Mouse (Mus musculus): Measurements from ENCODE around the gene Gm4631. TPM values are rescaled to one million over a fixed set of nuclear protein-coding genes. Genes with fewer than 3 reads are reported as not detected.
"Not testable (repeated sequence)": the region's sequence is repeated elsewhere in the genome, so short reads cannot be mapped to it uniquely, and the experiment has no call there.

Gm4631 gene
- 11.4 and 13.4 TPM in 2 replicates for polyA plus RNA-seq (2011; ENCODE audit: insufficient read depth, insufficient read length, low replicate concordance, missing spikeins)

DNA sequence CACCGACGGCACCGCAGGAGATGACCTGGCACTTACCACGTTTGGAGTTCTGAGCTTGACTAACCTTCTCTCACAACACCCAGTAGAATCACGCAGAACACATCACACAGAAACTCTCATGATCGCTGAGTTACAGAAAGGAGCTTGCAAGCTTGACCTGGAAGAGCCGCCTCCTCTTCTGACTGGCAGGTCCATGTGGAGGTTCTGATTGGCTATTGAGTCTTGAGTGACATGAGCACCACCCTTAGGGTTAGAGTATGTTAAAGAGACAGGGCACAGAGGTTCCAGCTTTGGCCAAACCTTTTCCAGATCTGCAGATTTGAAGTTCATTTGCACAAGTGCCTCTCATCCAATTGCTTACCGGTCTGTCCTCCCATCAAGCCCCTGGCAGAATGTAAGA, at the start of gene Gm4631:
TSS of gene Gm4631 (minus strand) at position 101 of the 400 bp plus-strand sequence.
- not testable (repeated sequence) for H3K4me1 ChIP-seq (ENCODE audit: control insufficient read depth, insufficient read depth, low read length); H3K27ac ChIP-seq (ENCODE audit: control insufficient read depth, insufficient read depth, low read depth, low read length, poor library complexity); H3K4me3 ChIP-seq (replicated peaks; ENCODE audit: control insufficient read depth, low read depth, low read length)
- WGBS: no CpG with 5 or more reads among the region's 8 CpGs

DNA sequence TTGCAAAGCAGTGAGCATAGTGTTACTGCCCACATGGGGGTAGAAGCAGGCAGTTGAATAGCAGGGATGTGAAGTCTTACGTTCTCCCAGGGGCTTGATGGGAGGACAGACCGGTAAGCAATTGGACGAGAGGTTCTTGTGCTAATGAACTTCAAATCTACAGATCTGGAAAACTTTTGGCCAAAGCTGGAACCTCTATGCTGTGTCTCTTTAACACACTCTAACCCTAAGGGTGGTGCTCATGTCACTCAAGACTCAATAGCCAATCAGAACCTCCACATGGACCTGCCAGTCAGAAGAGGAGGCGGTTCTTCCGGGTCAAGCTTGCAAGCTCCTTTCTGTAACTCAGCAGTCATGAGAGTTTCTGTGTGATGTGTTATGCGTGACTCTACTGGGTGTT, 34.1 kb upstream of the Gm4631 start, which contains the start of gene Zfp968:
TSS of gene Zfp968 (plus strand) at position 301 of the 400 bp plus-strand sequence.
- H3K4me1 ChIP-seq (ENCODE audit: control insufficient read depth, insufficient read depth, low read length); H3K27ac ChIP-seq (ENCODE audit: control insufficient read depth, insufficient read depth, low read depth, low read length, poor library complexity); H3K4me3 ChIP-seq (replicated peaks; ENCODE audit: control insufficient read depth, low read depth, low read length): not testable (repeated sequence)
- WGBS: no CpG with 5 or more reads among the region's 6 CpGs

DNA sequence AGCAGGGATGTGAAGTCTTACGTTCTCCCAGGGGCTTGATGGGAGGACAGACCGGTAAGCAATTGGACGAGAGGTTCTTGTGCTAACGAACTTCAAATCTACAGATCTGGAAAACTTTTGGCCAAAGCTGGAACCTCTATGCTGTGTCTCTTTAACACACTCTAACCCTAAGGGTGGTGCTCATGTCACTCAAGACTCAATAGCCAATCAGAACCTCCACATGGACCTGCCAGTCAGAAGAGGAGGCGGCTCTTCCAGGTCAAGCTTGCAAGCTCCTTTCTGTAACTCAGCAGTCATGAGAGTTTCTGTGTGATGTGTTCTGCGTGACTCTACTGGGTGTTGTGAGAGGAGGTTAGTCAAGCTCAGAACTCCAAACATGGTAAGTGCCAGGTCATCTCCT, 63.2 kb downstream of the Gm4631 start, which contains the start of gene Gm14440:
TSS of gene Gm14440 (plus strand) at position 301 of the 400 bp plus-strand sequence.
- H3K4me3 ChIP-seq (replicated peaks; ENCODE audit: control insufficient read depth, low read depth, low read length); H3K27ac ChIP-seq (ENCODE audit: control insufficient read depth, insufficient read depth, low read depth, low read length, poor library complexity); H3K4me1 ChIP-seq (ENCODE audit: control insufficient read depth, insufficient read depth, low read length): not testable (repeated sequence)
- WGBS: no CpG with 5 or more reads among the region's 6 CpGs

Other genes starting within 250 kb of the Gm4631 start
- 0.52 and 11.1 TPM in 2 replicates for gene Gm14399, start 196.2 kb downstream of the Gm4631 start, polyA plus RNA-seq (2011; ENCODE audit: insufficient read depth, insufficient read length, low replicate concordance, missing spikeins)
- 0.66 and 1.0 TPM in 2 replicates for gene Gm14443, start 162.3 kb downstream of the Gm4631 start, polyA plus RNA-seq (2011; ENCODE audit: insufficient read depth, insufficient read length, low replicate concordance, missing spikeins)
- 1.1 TPM in 2 replicates for gene Gm14391, start 131.3 kb downstream of the Gm4631 start, polyA plus RNA-seq (2011; ENCODE audit: insufficient read depth, insufficient read length, low replicate concordance, missing spikeins)
- gene Gm14440, start 63.1 kb downstream of the Gm4631 start, polyA plus RNA-seq (2011; ENCODE audit: insufficient read depth, insufficient read length, low replicate concordance, missing spikeins): 0.62 TPM in 1 of 2 replicates, not detected in the other
- gene Zfp968, start 34.2 kb upstream of the Gm4631 start, polyA plus RNA-seq (2011; ENCODE audit: insufficient read depth, insufficient read length, low replicate concordance, missing spikeins): 5.1 TPM in 1 of 2 replicates, not detected in the other
- gene Gm4724, start 97.6 kb upstream of the Gm4631 start, polyA plus RNA-seq (2011; ENCODE audit: insufficient read depth, insufficient read length, low replicate concordance, missing spikeins): not detected in 2 replicates
- 10.2 TPM in 1 of 2 replicates, not detected in the other for gene Zfp965, start 131.8 kb upstream of the Gm4631 start, polyA plus RNA-seq (2011; ENCODE audit: insufficient read depth, insufficient read length, low replicate concordance, missing spikeins)

Data from bone marrow, adult 2 months (tissue).